Mouse (Mus musculus): ENCODE measurements around the gene Abca2. TPM values are rescaled to one million over a fixed set of nuclear protein-coding genes. Genes with fewer than 3 reads are reported as not detected.

The Abca2 gene
- total RNA-seq, 2 experiments from 2014 or later: 10.8 to 34.7 TPM

GRCm38 (mm10) chr2:25484901-25485647, 56.6 kb downstream of the Abca2 start:
- no peak for ATAC-seq (replicated peaks; ENCODE audit: low FRiP score, low TSS enrichment, poor library complexity, severe bottlenecking)

GRCm38 (mm10) chr2:25487965-25488670, 59.6 kb downstream of the Abca2 start:
- ATAC-seq (replicated peaks; ENCODE audit: low FRiP score, low TSS enrichment, poor library complexity, severe bottlenecking): no peak

GRCm38 (mm10) chr2:25488671-25489068, 60.2 kb downstream of the Abca2 start:
- ATAC-seq (replicated peaks; ENCODE audit: low FRiP score, low TSS enrichment, poor library complexity, severe bottlenecking): no peak

- no peak for ATAC-seq (replicated peaks; ENCODE audit: low FRiP score, low TSS enrichment, poor library complexity, severe bottlenecking)
Observed at GRCm38 (mm10) chr2:25492988-25493387, 64.5 kb downstream of the Abca2 start.

GRCm38 (mm10) chr2:25493476-25493961, 65.0 kb downstream of the Abca2 start, which contains the start of gene Lcn12:
Gene Lcn12, minus strand, starts transcription at chr2:25493911.
- ATAC-seq (replicated peaks; ENCODE audit: low FRiP score, low TSS enrichment, poor library complexity, severe bottlenecking): no peak

GRCm38 (mm10) chr2:25496462-25496861, 68.0 kb downstream of the Abca2 start:
- no peak for ATAC-seq (replicated peaks; ENCODE audit: low FRiP score, low TSS enrichment, poor library complexity, severe bottlenecking)

Other genes with a start within 250 kb of the Abca2 start
Only the 30 nearest of the 43 such genes appear.
- gene Rnf208, start 186.4 kb upstream of the Abca2 start, total RNA-seq (2014; fragmentation: Nextera tagmentation): 1.6 and 10.2 TPM in 2 replicates
- 0.72 TPM in 1 of 2 replicates, not detected in the other for gene Rnf208, start 186.4 kb upstream of the Abca2 start, total RNA-seq (2017)
- not detected in 2 replicates for gene Cysrt1, start 186.3 kb upstream of the Abca2 start, total RNA-seq (2014; fragmentation: Nextera tagmentation)
- gene Cysrt1, start 186.3 kb upstream of the Abca2 start, total RNA-seq (2017): not detected in 2 replicates
- 15.3 and 21.7 TPM in 2 replicates for gene AL732309.1, start 181.8 kb upstream of the Abca2 start, total RNA-seq (2014; fragmentation: Nextera tagmentation)
- 3.3 and 4.9 TPM in 2 replicates for gene AL732309.1, start 181.8 kb upstream of the Abca2 start, total RNA-seq (2017)
- gene Tmem203, start 173.3 kb upstream of the Abca2 start, total RNA-seq (2014; fragmentation: Nextera tagmentation): 14.3 and 19.6 TPM in 2 replicates
- 4.3 and 9.1 TPM in 2 replicates for gene Tmem203, start 173.3 kb upstream of the Abca2 start, total RNA-seq (2017)
- gene Tprn, start 166.1 kb upstream of the Abca2 start, total RNA-seq (2014; fragmentation: Nextera tagmentation): 17.5 and 27.4 TPM in 2 replicates
- gene Tprn, start 166.1 kb upstream of the Abca2 start, total RNA-seq (2017): 9.8 and 15.0 TPM in 2 replicates
- 183 and 205 TPM in 2 replicates for gene Ssna1, start 156.3 kb upstream of the Abca2 start, total RNA-seq (2014; fragmentation: Nextera tagmentation)
- 81.8 and 104 TPM in 2 replicates for gene Ssna1, start 156.3 kb upstream of the Abca2 start, total RNA-seq (2017)
- 52.0 and 56.6 TPM in 2 replicates for gene Anapc2, start 156.2 kb upstream of the Abca2 start, total RNA-seq (2014; fragmentation: Nextera tagmentation)
- 31.3 and 39.0 TPM in 2 replicates for gene Anapc2, start 156.2 kb upstream of the Abca2 start, total RNA-seq (2017)
- gene Tmem210, start 140.6 kb upstream of the Abca2 start, total RNA-seq (2014; fragmentation: Nextera tagmentation): not detected in 2 replicates
- not detected in 2 replicates for gene Tmem210, start 140.6 kb upstream of the Abca2 start, total RNA-seq (2017)
- not detected in 2 replicates for gene Lrrc26, start 138.8 kb upstream of the Abca2 start, total RNA-seq (2014; fragmentation: Nextera tagmentation)
- gene Lrrc26, start 138.8 kb upstream of the Abca2 start, total RNA-seq (2017): not detected in 2 replicates
- not detected in 2 replicates for gene Grin1, start 109.5 kb upstream of the Abca2 start, total RNA-seq (2014; fragmentation: Nextera tagmentation)
- gene Grin1, start 109.5 kb upstream of the Abca2 start, total RNA-seq (2017): not detected in 2 replicates
- 37.1 and 38.9 TPM in 2 replicates for gene Man1b1, start 96.4 kb upstream of the Abca2 start, total RNA-seq (2014; fragmentation: Nextera tagmentation)
- gene Man1b1, start 96.4 kb upstream of the Abca2 start, total RNA-seq (2017): 31.8 and 82.7 TPM in 2 replicates
- 9.5 and 16.6 TPM in 2 replicates for gene Dpp7, start 72.3 kb upstream of the Abca2 start, total RNA-seq (2014; fragmentation: Nextera tagmentation)
- gene Dpp7, start 72.3 kb upstream of the Abca2 start, total RNA-seq (2017): 22.0 and 59.0 TPM in 2 replicates
- gene Uap1l1, start 63.0 kb upstream of the Abca2 start, total RNA-seq (2014; fragmentation: Nextera tagmentation): 9.7 and 12.7 TPM in 2 replicates
- gene Uap1l1, start 63.0 kb upstream of the Abca2 start, total RNA-seq (2017): 2.0 and 2.5 TPM in 2 replicates
- 18.4 and 19.0 TPM in 2 replicates for gene Sapcd2, start 56.4 kb upstream of the Abca2 start, total RNA-seq (2014; fragmentation: Nextera tagmentation)
- 4.9 and 7.1 TPM in 2 replicates for gene Sapcd2, start 56.4 kb upstream of the Abca2 start, total RNA-seq (2017)
- gene Entpd2, start 32.8 kb upstream of the Abca2 start, total RNA-seq (2014; fragmentation: Nextera tagmentation): not detected in 2 replicates
- gene Entpd2, start 32.8 kb upstream of the Abca2 start, total RNA-seq (2017): not detected in 2 replicates
- not detected in 2 replicates for gene Npdc1, start 29.4 kb upstream of the Abca2 start, total RNA-seq (2014; fragmentation: Nextera tagmentation)
- not detected in 2 replicates for gene Npdc1, start 29.4 kb upstream of the Abca2 start, total RNA-seq (2017)
- 3.4 and 6.3 TPM in 2 replicates for gene Fut7, start 5.4 kb upstream of the Abca2 start, total RNA-seq (2014; fragmentation: Nextera tagmentation)
- gene Fut7, start 5.4 kb upstream of the Abca2 start, total RNA-seq (2017): 4.5 and 4.9 TPM in 2 replicates
- gene Clic3, start 28.1 kb downstream of the Abca2 start, total RNA-seq (2014; fragmentation: Nextera tagmentation): not detected in 2 replicates
- gene Clic3, start 28.1 kb downstream of the Abca2 start, total RNA-seq (2017): not detected in 2 replicates
- gene Paxx, start 32.4 kb downstream of the Abca2 start, total RNA-seq (2014; fragmentation: Nextera tagmentation): 34.5 and 36.3 TPM in 2 replicates
- gene Paxx, start 32.4 kb downstream of the Abca2 start, total RNA-seq (2017): 17.9 and 25.9 TPM in 2 replicates
- gene Ptgds, start 41.3 kb downstream of the Abca2 start, total RNA-seq (2014; fragmentation: Nextera tagmentation): not detected in 2 replicates
- gene Ptgds, start 41.3 kb downstream of the Abca2 start, total RNA-seq (2017): not detected in 2 replicates
- not detected in 2 replicates for gene Lcn12, start 65.2 kb downstream of the Abca2 start, total RNA-seq (2014; fragmentation: Nextera tagmentation)
- not detected in 2 replicates for gene Lcn12, start 65.2 kb downstream of the Abca2 start, total RNA-seq (2017)
- gene Fbxw5, start 72.0 kb downstream of the Abca2 start, total RNA-seq (2014; fragmentation: Nextera tagmentation): 50.4 and 64.5 TPM in 2 replicates
- gene Fbxw5, start 72.0 kb downstream of the Abca2 start, total RNA-seq (2017): 24.0 and 28.9 TPM in 2 replicates
- gene C8g, start 73.0 kb downstream of the Abca2 start, total RNA-seq (2014; fragmentation: Nextera tagmentation): 0.63 and 2.2 TPM in 2 replicates
- 0.76 and 3.3 TPM in 2 replicates for gene C8g, start 73.0 kb downstream of the Abca2 start, total RNA-seq (2017)
- gene Traf2, start 118.2 kb downstream of the Abca2 start, total RNA-seq (2014; fragmentation: Nextera tagmentation): 19.2 and 22.4 TPM in 2 replicates
- 13.7 and 14.3 TPM in 2 replicates for gene Traf2, start 118.2 kb downstream of the Abca2 start, total RNA-seq (2017)
- 151 and 209 TPM in 2 replicates for gene Edf1, start 129.1 kb downstream of the Abca2 start, total RNA-seq (2014; fragmentation: Nextera tagmentation)
- 60.9 and 105 TPM in 2 replicates for gene Edf1, start 129.1 kb downstream of the Abca2 start, total RNA-seq (2017)
- gene Mamdc4, start 146.1 kb downstream of the Abca2 start, total RNA-seq (2014; fragmentation: Nextera tagmentation): 6.5 and 8.1 TPM in 2 replicates
- gene Mamdc4, start 146.1 kb downstream of the Abca2 start, total RNA-seq (2017): 0.38 and 2.0 TPM in 2 replicates
- 36.5 and 43.2 TPM in 2 replicates for gene Phpt1, start 146.5 kb downstream of the Abca2 start, total RNA-seq (2014; fragmentation: Nextera tagmentation)
- gene Phpt1, start 146.5 kb downstream of the Abca2 start, total RNA-seq (2017): 19.1 and 25.2 TPM in 2 replicates
- not detected in 2 replicates for gene Ajm1, start 153.1 kb downstream of the Abca2 start, total RNA-seq (2014; fragmentation: Nextera tagmentation)
- 0.09 TPM in 1 of 2 replicates, not detected in the other for gene Ajm1, start 153.1 kb downstream of the Abca2 start, total RNA-seq (2017)
- gene Rabl6, start 179.8 kb downstream of the Abca2 start, total RNA-seq (2014; fragmentation: Nextera tagmentation): 55.8 and 58.7 TPM in 2 replicates
- gene Rabl6, start 179.8 kb downstream of the Abca2 start, total RNA-seq (2017): 58.5 and 92.0 TPM in 2 replicates
- gene Ccdc183, start 189.0 kb downstream of the Abca2 start, total RNA-seq (2014; fragmentation: Nextera tagmentation): not detected in 2 replicates
- gene Ccdc183, start 189.0 kb downstream of the Abca2 start, total RNA-seq (2017): not detected in 2 replicates